In the genomic region with DNA sequence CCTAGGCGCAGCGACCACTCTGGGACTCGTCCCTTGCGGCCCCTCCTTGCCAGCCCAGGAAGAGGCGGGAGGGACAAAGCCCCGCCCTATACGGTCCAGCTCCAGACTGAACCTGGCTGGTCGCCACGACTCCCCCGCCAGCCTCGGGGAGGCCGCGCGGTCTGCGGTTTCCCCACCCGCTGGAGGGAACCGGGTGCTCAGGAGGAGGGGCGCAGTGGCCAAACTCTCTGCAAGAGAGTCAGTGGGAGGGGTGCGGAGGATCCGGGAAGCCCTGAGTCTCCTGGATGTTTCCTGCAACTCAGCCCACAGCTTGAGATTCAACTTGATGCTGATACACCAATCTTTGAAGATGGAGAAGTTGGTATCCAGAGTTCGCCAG, we compare ENCODE assay signal across 1 mouse cellular context.
TF ChIP-seq lines count a peak whose summit lies in the region.

No protein-coding gene starts in this region.

TF ChIP-seq in MEL, 35 proteins besides CTCF, POLR2A, EP300 and RAD21:
- TF ChIP-seq ETS1 (IDR thresholded peaks at IDR 0.05; ENCODE audit: low read depth, low read length) (no peak), UBTF (IDR thresholded peaks at IDR 0.05; ENCODE audit: borderline replicate concordance, insufficient read depth, low read depth, low read length) (no peak), CHD2 (IDR thresholded peaks at IDR 0.05; ENCODE audit: low read length) (no peak), ZKSCAN1 (IDR thresholded peaks at IDR 0.05; ENCODE audit: low read depth, low read length) (no peak), RCOR1 (IDR thresholded peaks at IDR 0.05; ENCODE audit: low read depth, low read length) (no peak), MXI1 (IDR thresholded peaks at IDR 0.05; ENCODE audit: low read depth, low read length) (no peak), TCF12 (IDR thresholded peaks at IDR 0.05; ENCODE audit: low read depth, low read length) (no peak), USF1 (IDR thresholded peaks at IDR 0.05; ENCODE audit: low read depth, low read length) (no peak)
